Mouse (Mus musculus) monocyte, adult 5-6 weeks (primary cell): Measurements from ENCODE around the gene Pet2. TPM values are rescaled to one million over a fixed set of nuclear protein-coding genes. Genes with fewer than 3 reads are reported as not detected.

Experiments
- ATAC-seq: fragments of 153-309, 156-312 bp; replicated peaks from 2 replicates; pipeline ENCODE4 v1.8.0; 2017; ENCODE audit warnings: mild to moderate bottlenecking; ENCODE audit not compliant: low TSS enrichment, insufficient number of reproducible peaks, severe bottlenecking, poor library complexity, low FRiP score
- total RNA-seq: library from RNA; stranded (forward); fragments of 200-1000, 200-491, 200-594 nt; gene quantifications from 3 replicates; pipeline ENCODE4 v1.2.3, GENCODE M21; 2017

Pet2 gene
- total RNA-seq: not detected in 3 replicates

GRCm38 (mm10) chrX:89409589-89409988 lies at the start of gene Pet2:
Pet2 (minus strand) TSS chrX:89409689.
- no peak for ATAC-seq
